Mouse (Mus musculus) heart, embryonic 16.5 days (tissue): ENCODE measurements around the gene Jmy. TPM values are rescaled to one million over a fixed set of nuclear protein-coding genes. Genes with fewer than 3 reads are reported as not detected.

ENCODE experiments used
- ATAC-seq: fragments of 200-750 bp; cut with Nextera tagmentation; replicated peaks from 2 replicates; pipeline ENCODE4 v1.8.0; 2017; ENCODE audit warnings: moderate number of reproducible peaks; ENCODE audit not compliant: insufficient read depth, low FRiP score; ENCODE audit errors: extremely low read depth
- H3K27ac ChIP-seq: fragments of 300-500 bp; sonication (generic); 2 replicates; pipeline ENCODE4 v1.5.1; 2014; ENCODE audit warnings: mild to moderate bottlenecking, low read length, control low read depth, moderate library complexity
- H3K27me3 ChIP-seq: fragments of 300-500 bp; sonication (generic); 2 replicates; pipeline ENCODE4 v1.6.1; 2014; ENCODE audit warnings: low read length, mixed read lengths; ENCODE audit not compliant: control insufficient read depth, insufficient read depth
- H3K36me3 ChIP-seq: fragments of 300-500 bp; sonication (generic); 2 replicates; pipeline ENCODE4 v1.6.1; 2014; ENCODE audit not compliant: control insufficient read depth, insufficient read depth
- H3K4me1 ChIP-seq: fragments of 300-500 bp; sonication (generic); 2 replicates; pipeline ENCODE4 v1.6.1; 2014; ENCODE audit warnings: low read length, mixed read lengths; ENCODE audit not compliant: control insufficient read depth, insufficient read depth
- H3K4me2 ChIP-seq: fragments of 300-500 bp; sonication (generic); 2 replicates; pipeline ENCODE4 v1.6.1; 2014; ENCODE audit warnings: low read depth, mild to moderate bottlenecking, control low read depth, low read length
- H3K4me3 ChIP-seq: fragments of 300-500 bp; sonication (generic); 2 replicates; pipeline ENCODE4 v1.5.1; 2014; ENCODE audit warnings: mild to moderate bottlenecking, control low read depth, low read length
- H3K9ac ChIP-seq: fragments of 300-500 bp; sonication (generic); 2 replicates; pipeline ENCODE4 v1.6.1; 2014; ENCODE audit warnings: low read length, control low read depth
- H3K9me3 ChIP-seq: fragments of 300-500 bp; sonication (generic); replicated peaks from 2 replicates; pipeline ENCODE4 v1.6.1; 2016; ENCODE audit warnings: low read length; ENCODE audit not compliant: control insufficient read depth
- WGBS: fragments of 180-500 bp; shearing (Covaris S2); extraction: QIAGEN DNeasy Blood & Tissue Kit; methylation state at CpG from one replicate; pipeline ENCODE4 v1.1.7; 2014; 5-methylcytosine and 5-hydroxymethylcytosine counted together
- polyA plus RNA-seq: library from polyadenylated mRNA; unstranded; fragments of >200 nt; fragmentation: Nextera tagmentation; extraction: Ambion mirVana; gene quantifications from 2 replicates; pipeline ENCODE4 v1.2.1, GENCODE M21; 2015

The Jmy gene
- polyA plus RNA-seq, 1 experiment from 2014 or later = 3.7 TPM

DNA sequence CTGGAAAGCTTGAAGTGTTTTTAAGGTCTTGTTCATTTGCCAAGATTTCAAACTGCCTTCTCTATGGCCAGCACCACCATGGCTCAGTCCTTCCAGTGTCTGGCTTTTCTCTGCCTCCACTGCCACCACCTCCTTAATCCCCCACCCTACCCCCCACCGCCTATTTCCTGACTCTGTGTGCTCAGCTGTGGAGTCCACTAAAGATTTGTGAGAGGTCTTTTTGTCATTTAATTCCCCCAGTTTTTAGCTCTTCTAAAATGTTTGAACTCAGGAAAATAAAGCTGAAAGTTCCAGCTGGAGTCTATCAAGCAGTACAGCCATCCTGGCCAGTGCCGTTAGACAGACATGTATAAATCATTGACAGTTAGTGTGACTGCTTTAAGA, 110.4 kb downstream of the Jmy start:
- 24% methylated on average over 2 of the region's 2 CpGs for whole genome bisulfite sequencing
- Histone ChIP-seq H3K9ac (no peak overlapping the region), H3K4me2 (no peak overlapping the region)

GRCm38 (mm10) chr13:93388594-93389241, 110.9 kb downstream of the Jmy start:
- Histone ChIP-seq H3K27me3 (no peaks in the 10 kb centered on the region), H3K27ac (peak overlapping the region; percentile 68), H3K9me3 (no peaks in the 10 kb centered on the region), H3K4me1 (peaks cover 3% of the 10 kb centered on the region; the same call in 1 of the 2 replicates), H3K4me2 (no peak overlapping the region; the same call in 1 of the 2 replicates), H3K4me3 (no peak overlapping the region), H3K36me3 (0 out of 2 replicates have a peak, but pooled peaks cover 7% of the 10 kb centered on the region), H3K9ac (no peak overlapping the region)
- ATAC-seq = peak; percentile 52; the same call in 1 of the 2 replicates
- 51% methylated on average over 7 of the region's 7 CpGs for WGBS

More for the DNA sequence above, 110.4 kb downstream of the Jmy start:
- peaks cover 3% of the 10 kb centered on the region; the same call in 1 of the 2 replicates for H3K4me1 ChIP-seq
- peak overlapping the region; percentile 68 for H3K27ac ChIP-seq
- no peaks in the 10 kb centered on the region for H3K9me3 ChIP-seq
- peaks cover 7% of the 10 kb centered on the region; the same call in 1 of the 2 replicates for H3K36me3 ChIP-seq
- no peak overlapping the region for H3K4me3 ChIP-seq
- no peaks in the 10 kb centered on the region for H3K27me3 ChIP-seq
- ATAC-seq = peak; percentile 77; the same call in 1 of the 2 replicates

GRCm38 (mm10) chr13:93387440-93387839, 112.2 kb downstream of the Jmy start:
- Histone ChIP-seq H3K4me3 (no peak overlapping the region), H3K4me2 (no peak overlapping the region), H3K36me3 (0 out of 2 replicates have a peak, but pooled peaks cover 3% of the 10 kb centered on the region), H3K9ac (no peak overlapping the region), H3K4me1 (peaks cover 3% of the 10 kb centered on the region; the same call in 1 of the 2 replicates), H3K27me3 (no peaks in the 10 kb centered on the region), H3K9me3 (no peaks in the 10 kb centered on the region), H3K27ac (peak overlapping the region; percentile 14; the same call in 1 of the 2 replicates)
- WGBS = 94% methylated on average over 5 of the region's 5 CpGs
- ATAC-seq = no peak

- Histone ChIP-seq H3K36me3 (no peaks in the 10 kb centered on the region), H3K9ac (no peak overlapping the region), H3K4me2 (no peak overlapping the region), H3K9me3 (no peaks in the 10 kb centered on the region), H3K27me3 (no peaks in the 10 kb centered on the region), H3K4me3 (no peak overlapping the region), H3K27ac (no peak overlapping the region), H3K4me1 (peaks cover 3% of the 10 kb centered on the region; the same call in 1 of the 2 replicates)
- ATAC-seq = no peak
- 89% methylated on average over 1 of the region's 1 CpGs for WGBS
Measured at GRCm38 (mm10) chr13:93385147-93385546, 114.5 kb downstream of the Jmy start.

DNA sequence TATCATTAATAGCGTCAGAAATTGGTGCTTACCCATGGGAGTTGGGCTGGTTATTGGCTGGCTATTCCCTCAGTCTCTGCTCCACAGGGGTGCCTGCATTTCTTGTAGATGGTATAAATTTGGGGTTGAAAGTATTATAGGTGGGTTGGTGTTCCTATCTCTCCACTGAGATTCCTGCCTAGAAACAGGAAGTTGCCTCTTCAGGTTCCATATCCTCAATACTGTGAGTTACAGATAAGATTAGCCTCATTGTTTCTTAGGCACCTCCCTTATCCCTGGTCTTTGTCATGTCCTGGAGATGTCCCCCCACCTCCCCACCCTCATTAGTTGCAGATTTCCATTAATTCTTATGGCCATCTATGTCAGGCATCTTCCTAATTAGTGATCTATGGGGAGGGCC, 115.1 kb downstream of the Jmy start:
- no peaks in the 10 kb centered on the region for H3K36me3 ChIP-seq
- no peak overlapping the region for H3K4me2 ChIP-seq
- H3K4me3 ChIP-seq = no peak overlapping the region
- no peaks in the 10 kb centered on the region for H3K9me3 ChIP-seq
- H3K4me1 ChIP-seq = peaks cover 3% of the 10 kb centered on the region; the same call in 1 of the 2 replicates
- ATAC-seq = no peak
- no peak overlapping the region for H3K27ac ChIP-seq
- H3K9ac ChIP-seq = no peak overlapping the region
- no peaks in the 10 kb centered on the region for H3K27me3 ChIP-seq
- WGBS = 82% methylated on average over 1 of the region's 1 CpGs

DNA sequence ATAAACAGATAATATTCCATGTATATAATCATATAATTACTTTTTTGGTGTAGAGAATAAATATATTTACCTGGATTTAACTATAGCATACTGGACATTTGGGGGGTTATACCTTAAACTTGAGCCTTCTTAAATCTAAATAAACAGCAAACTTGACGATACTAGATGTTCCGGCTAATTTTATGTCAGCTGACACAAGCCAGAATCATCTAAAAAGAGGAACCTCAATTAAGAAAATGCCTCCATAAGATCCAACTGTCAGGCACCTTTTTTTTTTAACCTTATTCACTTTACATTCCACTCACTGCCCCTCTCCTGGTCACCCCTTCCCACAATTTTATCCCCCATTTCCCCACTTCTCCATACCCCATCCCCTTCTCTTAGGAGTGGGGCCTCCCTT, 116.0 kb downstream of the Jmy start:
- no peak for ATAC-seq
- peaks cover under 1% of the 10 kb centered on the region; the same call in 1 of the 2 replicates for H3K4me1 ChIP-seq
- 93% methylated on average over 2 of the region's 2 CpGs for WGBS
- no peaks in the 10 kb centered on the region for H3K36me3 ChIP-seq
- no peak overlapping the region for H3K4me3 ChIP-seq
- H3K4me2 ChIP-seq = no peak overlapping the region
- H3K27ac ChIP-seq = no peak overlapping the region
- no peaks in the 10 kb centered on the region for H3K9me3 ChIP-seq
- H3K27me3 ChIP-seq = no peaks in the 10 kb centered on the region
- H3K9ac ChIP-seq = no peak overlapping the region

GRCm38 (mm10) chr13:93383092-93383491, 116.5 kb downstream of the Jmy start:
- H3K9ac ChIP-seq = no peak overlapping the region
- H3K4me1 ChIP-seq = peaks cover 3% of the 10 kb centered on the region; the same call in 1 of the 2 replicates
- WGBS = 84% methylated on average over 5 of the region's 5 CpGs
- H3K4me2 ChIP-seq = no peak overlapping the region
- no peak overlapping the region for H3K27ac ChIP-seq
- H3K27me3 ChIP-seq = no peaks in the 10 kb centered on the region
- no peak overlapping the region for H3K4me3 ChIP-seq
- H3K9me3 ChIP-seq = no peaks in the 10 kb centered on the region
- no peaks in the 10 kb centered on the region for H3K36me3 ChIP-seq
- ATAC-seq = no peak

DNA sequence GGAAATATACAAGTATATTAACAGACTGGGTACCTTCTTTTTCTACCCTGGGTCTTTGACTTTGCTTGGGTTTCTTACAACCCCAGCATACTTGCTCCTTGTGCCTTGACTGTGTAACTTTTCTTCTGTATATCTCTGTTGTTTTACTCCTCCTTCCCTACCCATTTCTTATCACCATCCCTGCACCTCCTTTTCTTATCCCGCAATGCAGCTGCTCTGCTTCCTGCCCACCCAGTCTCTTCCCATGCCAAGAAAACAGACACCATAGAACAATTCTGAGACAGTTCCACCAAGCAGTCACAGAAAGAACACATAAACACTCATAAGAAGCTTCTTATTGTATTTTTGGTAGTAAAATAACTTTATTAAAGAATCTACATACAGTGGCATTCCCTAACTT, 118.3 kb downstream of the Jmy start:
- no peaks in the 10 kb centered on the region for H3K27me3 ChIP-seq
- whole genome bisulfite sequencing = 31% methylated on average over 1 of the region's 1 CpGs
- ATAC-seq = no peak
- peaks cover 3% of the 10 kb centered on the region; the same call in 1 of the 2 replicates for H3K4me1 ChIP-seq
- H3K9me3 ChIP-seq = no peaks in the 10 kb centered on the region
- no peak overlapping the region for H3K4me2 ChIP-seq
- no peak overlapping the region for H3K4me3 ChIP-seq
- H3K36me3 ChIP-seq = no peaks in the 10 kb centered on the region
- H3K9ac ChIP-seq = no peak overlapping the region
- no peak overlapping the region for H3K27ac ChIP-seq

DNA sequence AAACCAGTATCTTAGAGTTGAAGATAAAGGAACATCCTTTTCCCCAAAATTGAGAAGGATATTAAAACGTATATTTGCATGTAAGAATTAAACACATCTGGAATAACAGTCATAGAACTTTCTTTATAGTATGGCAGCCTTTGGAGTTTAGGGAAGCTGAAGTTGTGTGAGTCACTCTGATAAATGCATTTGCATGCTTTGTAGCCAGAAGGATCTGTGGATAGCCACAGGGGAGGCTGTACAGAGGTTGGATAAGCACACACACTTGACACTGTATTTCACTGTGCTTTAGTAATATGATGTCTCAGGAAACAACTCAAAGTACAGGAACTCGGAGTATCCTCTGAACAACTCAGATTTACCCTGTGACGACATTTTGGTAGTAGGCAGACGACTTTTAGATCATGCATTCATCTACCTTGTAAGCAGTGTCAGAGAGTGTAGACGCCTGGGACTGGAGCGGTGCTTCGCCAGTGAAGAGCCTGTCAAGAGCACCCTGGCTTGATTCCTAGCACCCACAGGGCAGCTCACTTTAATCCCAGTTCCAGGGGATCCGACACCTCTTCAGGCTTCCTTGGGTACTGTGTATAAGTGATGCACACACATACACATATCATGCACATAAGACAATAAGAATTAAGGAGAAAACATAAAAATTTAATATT, 119.1 kb downstream of the Jmy start:
- Histone ChIP-seq H3K4me2 (no peak overlapping the region), H3K4me1 (peaks cover 3% of the 10 kb centered on the region; the same call in 1 of the 2 replicates), H3K27ac (no peak overlapping the region), H3K4me3 (no peak overlapping the region), H3K36me3 (no peaks in the 10 kb centered on the region), H3K27me3 (no peaks in the 10 kb centered on the region), H3K9me3 (no peaks in the 10 kb centered on the region), H3K9ac (no peak overlapping the region)
- WGBS = 74% methylated on average over 8 of the region's 8 CpGs
- ATAC-seq = no peak
